Mouse (Mus musculus): Measurements from ENCODE around the gene Eif4e2. TPM values are rescaled to one million over a fixed set of nuclear protein-coding genes. Genes with fewer than 3 reads are reported as not detected.

The Eif4e2 gene
- polyA plus RNA-seq, 1 experiment: 26.6 TPM

- TF ChIP-seq POLR2A (IDR thresholded peaks at IDR 0.05; ENCODE audit: borderline replicate concordance, extremely low read depth, low read depth, low read length) (no peak), CTCF (IDR thresholded peaks at IDR 0.05; ENCODE audit: insufficient read depth, low read length) (no peak)
- no peaks in the 10 kb centered on the region for H3K4me1 ChIP-seq (ENCODE audit: control insufficient read depth, insufficient read depth, low read length)
- WGBS: over 99% methylated on average over 8 of the region's 8 CpGs
- no peak overlapping the region for H3K4me3 ChIP-seq (replicated peaks; ENCODE audit: extremely low read depth, low read depth, low read length)
- DNase-seq: no peak
Observed at GRCm38 (mm10) chr1:87225739-87226138, 12.0 kb downstream of the Eif4e2 start.

DNA sequence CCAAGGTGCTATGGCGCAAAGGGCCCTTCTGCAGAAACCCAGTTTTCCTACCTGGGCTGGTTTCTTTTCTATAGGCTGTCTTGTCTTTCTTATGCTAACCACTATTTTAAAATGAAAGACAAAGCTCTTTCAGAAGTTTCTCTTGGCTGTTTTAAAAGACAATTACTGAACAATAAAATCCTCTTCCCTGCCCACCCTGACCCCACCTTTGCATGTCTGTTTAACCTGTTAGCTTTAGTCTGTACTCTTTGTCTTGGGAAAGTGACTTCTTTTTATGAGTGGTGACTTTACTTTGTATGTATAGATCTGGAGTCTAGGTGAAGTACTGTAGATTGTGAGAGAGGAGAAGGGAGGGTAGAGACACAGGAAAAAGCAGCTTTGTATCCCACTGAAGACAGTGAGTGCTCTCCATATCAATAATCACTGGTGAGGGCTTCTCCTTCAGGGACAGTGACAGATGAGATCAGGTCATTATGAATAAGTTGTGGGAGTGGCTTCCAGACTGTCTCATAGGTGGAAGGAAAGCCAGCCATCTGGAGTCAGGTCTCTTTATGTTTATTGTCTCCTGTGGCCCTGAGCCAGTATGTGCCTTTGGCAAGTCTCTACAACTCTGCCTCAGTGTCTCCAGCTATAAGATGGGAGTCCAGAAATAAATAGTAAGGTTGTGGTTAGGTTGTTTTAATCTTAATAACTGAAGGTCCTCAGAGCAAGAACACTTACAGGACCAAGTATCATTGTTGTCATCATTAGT lies 12.9 kb downstream of the Eif4e2 start:
- WGBS: 100% methylated on average over 1 of the region's 1 CpGs
- no peaks in the 10 kb centered on the region for H3K4me1 ChIP-seq (ENCODE audit: control insufficient read depth, insufficient read depth, low read length)
- no peak overlapping the region for H3K4me3 ChIP-seq (replicated peaks; ENCODE audit: extremely low read depth, low read depth, low read length)
- no peak for DNase-seq
- TF ChIP-seq CTCF (IDR thresholded peaks at IDR 0.05; ENCODE audit: insufficient read depth, low read length): no peak
- no peak for TF ChIP-seq POLR2A (IDR thresholded peaks at IDR 0.05; ENCODE audit: borderline replicate concordance, extremely low read depth, low read depth, low read length)

DNA sequence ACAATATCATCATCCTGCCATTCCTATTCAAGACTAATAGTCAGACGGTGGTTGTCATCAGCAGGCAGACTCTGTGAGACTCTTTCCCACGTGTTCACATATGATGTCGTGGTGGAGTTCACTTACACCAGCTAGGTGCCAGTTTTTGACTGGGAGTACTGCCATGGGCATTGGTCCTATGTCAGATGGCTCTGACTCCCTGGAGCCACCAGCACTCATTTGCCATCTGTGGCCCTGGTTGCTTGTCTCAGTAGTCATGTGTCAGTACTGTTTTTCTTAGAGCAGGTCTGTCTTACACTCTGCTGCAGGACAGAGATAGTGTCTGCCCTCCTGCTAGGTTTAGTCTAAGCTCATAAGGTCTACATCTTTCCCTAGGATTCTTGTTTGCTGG lies 13.4 kb downstream of the Eif4e2 start:
- Histone ChIP-seq H3K4me3 (replicated peaks; ENCODE audit: extremely low read depth, low read depth, low read length) (no peak overlapping the region), H3K4me1 (ENCODE audit: control insufficient read depth, insufficient read depth, low read length) (no peaks in the 10 kb centered on the region)
- WGBS: 94% methylated on average over 3 of the region's 3 CpGs
- DNase-seq: no peak
- TF ChIP-seq POLR2A (IDR thresholded peaks at IDR 0.05; ENCODE audit: borderline replicate concordance, extremely low read depth, low read depth, low read length): no peak

- WGBS: 88% methylated on average over 5 of the region's 5 CpGs
- no peak for TF ChIP-seq CTCF (IDR thresholded peaks at IDR 0.05; ENCODE audit: insufficient read depth, low read length)
- TF ChIP-seq POLR2A (IDR thresholded peaks at IDR 0.05; ENCODE audit: borderline replicate concordance, extremely low read depth, low read depth, low read length): no peak
Observed at GRCm38 (mm10) chr1:87230606-87231005, 16.9 kb downstream of the Eif4e2 start.

GRCm38 (mm10) chr1:87232197-87232596 lies 18.5 kb downstream of the Eif4e2 start:
- Histone ChIP-seq H3K4me1 (ENCODE audit: control insufficient read depth, insufficient read depth, low read length) (no peaks in the 10 kb centered on the region), H3K4me3 (replicated peaks; ENCODE audit: extremely low read depth, low read depth, low read length) (no peak overlapping the region)
- TF ChIP-seq POLR2A (IDR thresholded peaks at IDR 0.05; ENCODE audit: borderline replicate concordance, extremely low read depth, low read depth, low read length): no peak
- TF ChIP-seq CTCF (IDR thresholded peaks at IDR 0.05; ENCODE audit: insufficient read depth, low read length): no peak
- DNase-seq: no peak
- 82% methylated on average over 7 of the region's 7 CpGs for WGBS

More at GRCm38 (mm10) chr1:87230606-87231005, 16.9 kb downstream of the Eif4e2 start:
- no peak for DNase-seq
- H3K4me3 ChIP-seq (replicated peaks; ENCODE audit: extremely low read depth, low read depth, low read length): no peak overlapping the region
- H3K4me1 ChIP-seq (ENCODE audit: control insufficient read depth, insufficient read depth, low read length): no peaks in the 10 kb centered on the region

- DNase-seq: no peak
- Histone ChIP-seq H3K4me3 (replicated peaks; ENCODE audit: extremely low read depth, low read depth, low read length) (no peak overlapping the region), H3K4me1 (ENCODE audit: control insufficient read depth, insufficient read depth, low read length) (no peaks in the 10 kb centered on the region)
- no peak for TF ChIP-seq POLR2A (IDR thresholded peaks at IDR 0.05; ENCODE audit: borderline replicate concordance, extremely low read depth, low read depth, low read length)
- TF ChIP-seq CTCF (IDR thresholded peaks at IDR 0.05; ENCODE audit: insufficient read depth, low read length): no peak
- WGBS: 61% methylated on average over 8 of the region's 8 CpGs
Observed at GRCm38 (mm10) chr1:87239056-87239455, 25.3 kb downstream of the Eif4e2 start.

DNA sequence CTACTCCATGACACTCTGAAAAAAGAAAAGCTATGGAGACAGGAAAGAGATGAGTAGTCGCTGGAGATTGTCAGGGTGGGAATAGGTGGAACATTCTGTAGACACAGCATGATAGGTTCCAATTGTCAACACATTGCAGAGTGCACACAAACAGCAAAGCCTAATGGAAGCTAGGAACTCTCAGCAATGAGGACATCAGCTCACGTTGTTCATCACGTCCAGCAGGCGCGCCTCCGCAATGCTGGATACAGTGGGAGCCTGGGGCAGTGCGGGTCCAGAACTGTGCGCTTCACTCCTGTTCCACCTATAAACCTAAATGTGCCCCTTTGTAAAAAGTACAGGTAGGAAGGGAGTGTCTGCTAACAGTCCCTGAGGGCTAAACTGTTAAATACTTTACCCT lies 29.3 kb downstream of the Eif4e2 start:
- 89% methylated on average over 8 of the region's 8 CpGs for whole genome bisulfite sequencing
- no peak overlapping the region for H3K4me3 ChIP-seq (replicated peaks; ENCODE audit: extremely low read depth, low read depth, low read length)
- no peak for DNase-seq
- no peak for TF ChIP-seq CTCF (IDR thresholded peaks at IDR 0.05; ENCODE audit: insufficient read depth, low read length)
- TF ChIP-seq POLR2A (IDR thresholded peaks at IDR 0.05; ENCODE audit: borderline replicate concordance, extremely low read depth, low read depth, low read length): no peak
- H3K4me1 ChIP-seq (ENCODE audit: control insufficient read depth, insufficient read depth, low read length): no peaks in the 10 kb centered on the region

DNA sequence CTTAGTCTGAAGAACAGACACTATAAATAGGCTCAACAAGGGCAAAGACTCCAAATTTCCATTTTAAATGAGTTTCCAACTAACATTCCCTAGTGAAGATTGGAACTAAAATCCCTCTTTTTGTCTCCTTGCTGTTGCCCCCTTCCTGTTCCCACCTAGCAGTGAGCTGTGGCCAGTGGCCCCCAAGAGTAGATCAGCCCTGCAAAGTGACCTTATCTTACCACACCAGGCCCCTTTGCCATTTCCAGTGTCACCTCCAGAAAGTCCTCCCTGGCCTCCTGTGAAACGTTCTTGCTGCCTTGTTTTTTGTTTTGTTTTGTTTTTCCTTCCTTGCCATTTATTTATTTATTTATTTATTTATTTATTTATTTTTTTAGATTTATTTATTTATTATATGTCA lies 31.7 kb downstream of the Eif4e2 start:
- WGBS: 11% methylated on average over 1 of the region's 1 CpGs
- Histone ChIP-seq H3K4me3 (replicated peaks; ENCODE audit: extremely low read depth, low read depth, low read length) (no peak overlapping the region), H3K4me1 (ENCODE audit: control insufficient read depth, insufficient read depth, low read length) (no peaks in the 10 kb centered on the region)
- TF ChIP-seq POLR2A (IDR thresholded peaks at IDR 0.05; ENCODE audit: borderline replicate concordance, extremely low read depth, low read depth, low read length) (no peak), CTCF (IDR thresholded peaks at IDR 0.05; ENCODE audit: insufficient read depth, low read length) (no peak)
- no peak for DNase-seq

- no peak for TF ChIP-seq POLR2A (IDR thresholded peaks at IDR 0.05; ENCODE audit: borderline replicate concordance, extremely low read depth, low read depth, low read length)
- TF ChIP-seq CTCF (IDR thresholded peaks at IDR 0.05; ENCODE audit: insufficient read depth, low read length): peak; percentile 90
- peak; percentile 61 for DNase-seq
- WGBS: 27% methylated on average over 22 of the region's 22 CpGs
- Histone ChIP-seq H3K4me3 (replicated peaks; ENCODE audit: extremely low read depth, low read depth, low read length) (no peak overlapping the region), H3K4me1 (ENCODE audit: control insufficient read depth, insufficient read depth, low read length) (no peaks in the 10 kb centered on the region)
Observed at GRCm38 (mm10) chr1:87245929-87246815, 32.5 kb downstream of the Eif4e2 start.
